ENCODE assay signal across 9 mouse cellular contexts in the genomic region with DNA sequence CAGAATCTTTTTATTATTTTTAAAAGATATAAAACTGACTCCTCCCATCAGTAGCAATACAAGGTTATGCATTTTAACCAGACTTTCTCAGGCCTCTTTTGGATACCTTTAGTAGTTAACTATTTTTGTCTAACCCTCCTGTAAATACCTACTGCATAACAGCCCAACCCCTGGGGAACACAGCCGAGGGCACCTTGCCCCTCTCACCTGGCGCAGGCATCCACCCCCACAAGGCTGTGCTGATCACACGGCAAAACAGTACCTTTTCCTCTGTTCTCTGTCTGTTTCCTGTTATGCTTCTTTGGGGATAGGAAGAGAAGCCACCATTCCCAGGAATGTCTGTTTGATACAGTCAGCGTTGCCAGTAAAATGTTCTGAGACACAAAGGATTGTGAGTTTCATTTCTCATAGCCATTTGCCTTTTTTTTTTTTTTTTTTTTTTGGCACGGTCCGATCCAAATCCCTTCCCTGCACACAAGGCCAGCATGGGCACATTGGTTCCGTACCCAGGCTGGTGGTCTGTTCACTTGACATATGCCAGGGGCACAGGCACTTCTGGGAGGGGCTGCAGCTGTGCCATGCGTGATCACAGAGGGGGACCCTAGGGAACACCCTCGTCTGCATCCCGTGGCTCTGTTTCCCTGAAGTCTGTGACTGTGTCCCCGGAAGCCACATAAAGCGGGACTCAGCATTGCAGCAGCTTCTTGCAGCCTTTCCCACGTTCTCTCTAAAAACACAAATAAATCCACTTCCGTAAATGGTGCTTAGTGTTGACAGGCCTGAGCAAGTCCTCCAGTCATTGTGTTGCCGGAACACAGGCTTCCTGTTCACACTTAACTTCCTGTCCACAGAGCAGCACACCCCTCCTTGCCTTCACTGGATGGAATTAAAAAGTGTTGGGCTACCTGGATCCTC. TPM values are rescaled to one million over a fixed set of nuclear protein-coding genes. Genes with fewer than 3 reads are reported as not detected.
A peak's percentile ranks its signal among the peaks of the same experiment; 100 is the strongest.
DNase-seq lines count a peak whose midpoint lies in the region; ATAC-seq and TF ChIP-seq lines count a peak whose summit lies in the region.
"Had no signal": no experiment of that assay in that cellular context is flagged by ENCODE, and none has a peak within 500 bp of the region (broad histone marks: within the 10 kb centered on the region; RNA-seq: fewer than 3 reads in every experiment).

No protein-coding gene starts in this region.

- TF ChIP-seq EP300 in heart, postnatal 0 days (IDR thresholded peaks at IDR 0.05; ENCODE audit: low read depth) = no peak

- peak overlapping the region; percentile 27; the same call in 1 of the 2 replicates for H3K9ac ChIP-seq in heart, postnatal 0 days (replicated peaks; ENCODE audit: low read depth, low read length)
- 0 out of 2 replicates have a peak overlapping the region, but pooled peaks have one; percentile 3 for H3K9ac ChIP-seq in lung, embryonic 15.5 days
- H3K9ac ChIP-seq in forebrain, embryonic 11.5 days (ENCODE audit: low read length) = no peak overlapping the region

- peaks cover 38% of the 10 kb centered on the region for H3K36me3 ChIP-seq in heart, postnatal 0 days (replicated peaks; ENCODE audit: control insufficient read depth, insufficient read depth, low read length)
- peaks cover 55% of the 10 kb centered on the region for H3K36me3 ChIP-seq in lung, embryonic 15.5 days
- peaks cover 4% of the 10 kb centered on the region; the same call in 1 of the 2 replicates for H3K36me3 ChIP-seq in forebrain, embryonic 11.5 days (ENCODE audit: control insufficient read depth, insufficient read depth, low read length)

- H3K4me1 ChIP-seq in heart, postnatal 0 days (ENCODE audit: control insufficient read depth, insufficient read depth) = peaks cover 22% of the 10 kb centered on the region
- H3K4me1 ChIP-seq in lung, embryonic 15.5 days = 0 out of 2 replicates have a peak, but pooled peaks cover 3% of the 10 kb centered on the region
- H3K4me1 ChIP-seq in forebrain, embryonic 11.5 days (replicated peaks; ENCODE audit: control insufficient read depth, insufficient read depth, low read length) = no peaks in the 10 kb centered on the region; the same call in 1 of the 2 replicates

- ATAC-seq in heart, postnatal 0 days (ENCODE audit: insufficient read depth, low read depth) = peak; percentile 44; the same call in 1 of the 2 replicates
- ATAC-seq in lung, embryonic 15.5 days (ENCODE audit: borderline replicate concordance, extremely low read depth, low FRiP score, low TSS enrichment) = no peak
- ATAC-seq in forebrain, embryonic 11.5 days (replicated peaks; ENCODE audit: low FRiP score) = no peak

- H3K4me2 ChIP-seq in heart, postnatal 0 days (ENCODE audit: low read depth, low read length) = peak overlapping the region; percentile 30
- H3K4me2 ChIP-seq in lung, embryonic 15.5 days = peak overlapping the region; percentile 7; the same call in 1 of the 2 replicates
- H3K4me2 ChIP-seq in forebrain, embryonic 11.5 days (ENCODE audit: low read depth, low read length, severe bottlenecking) = no peak overlapping the region

- H3K27ac ChIP-seq in heart, postnatal 0 days (ENCODE audit: low read depth) = peak overlapping the region; percentile 84
- peak overlapping the region; percentile 69 for H3K27ac ChIP-seq in lung, embryonic 15.5 days
- no peak overlapping the region for H3K27ac ChIP-seq in forebrain, embryonic 11.5 days (ENCODE audit: low read depth, low read length)

- no peaks in the 10 kb centered on the region for H3K27me3 ChIP-seq in heart, postnatal 0 days (ENCODE audit: control insufficient read depth, insufficient read depth, low read length)
- H3K27me3 ChIP-seq in lung, embryonic 15.5 days = no peaks in the 10 kb centered on the region
- no peaks in the 10 kb centered on the region for H3K27me3 ChIP-seq in forebrain, embryonic 11.5 days (ENCODE audit: control insufficient read depth, insufficient read depth, low read length)

- WGBS in heart, postnatal 0 days = 53% methylated on average over 15 of the region's 15 CpGs
- 66% methylated on average over 15 of the region's 15 CpGs for WGBS in lung, embryonic 15.5 days
- WGBS in forebrain, embryonic 11.5 days = 82% methylated on average over 15 of the region's 15 CpGs

- no peak for TF ChIP-seq CTCF in heart, postnatal 0 days (IDR thresholded peaks at IDR 0.05; ENCODE audit: low read depth)

- H3K4me3 ChIP-seq in heart, postnatal 0 days (ENCODE audit: low read depth, low read length) = no peak overlapping the region
- no peak overlapping the region for H3K4me3 ChIP-seq in lung, embryonic 15.5 days
- H3K4me3 ChIP-seq in forebrain, embryonic 11.5 days (ENCODE audit: low read depth, low read length) = no peak overlapping the region

- peak; percentile 7 for DNase-seq in gastrocnemius, adult 18-20 months (ENCODE audit: low spot score)
- DNase-seq in gastrocnemius, postnatal 25 days = no peak
- DNase-seq in CD4-positive, CD25-positive, alpha-beta regulatory T cell, adult 2 months (ENCODE audit: low read depth, low spot score) = peak; percentile 73
- DNase-seq in heart, postnatal 0 days (ENCODE audit: low spot score) = peak; percentile 72
- DNase-seq in ovary, postnatal 36 days (ENCODE audit: low spot score) = no peak
- no peak for DNase-seq in gastrocnemius, postnatal 10 days
- DNase-seq in forebrain, embryonic 11.5 days (ENCODE audit: low spot score) = no peak

- H3K9me3 ChIP-seq in heart, postnatal 0 days (replicated peaks; ENCODE audit: control insufficient read depth, low read length) = no peaks in the 10 kb centered on the region
- H3K9me3 ChIP-seq in lung, embryonic 15.5 days = no peaks in the 10 kb centered on the region
- no peaks in the 10 kb centered on the region for H3K9me3 ChIP-seq in forebrain, embryonic 11.5 days (ENCODE audit: control insufficient read depth, low read length)

RNA-seq across cellular contexts. Expression of a gene that starts 17.6 kb away (rescaled TPM):
- 1 to 10 TPM; 3.4 to 4.0 TPM for total RNA-seq in gastrocnemius, adult 18-20 months (2021)
- 1 to 10 TPM; 5.6 to 7.0 TPM for total RNA-seq in gastrocnemius, postnatal 25 days (2021)
- total RNA-seq in heart, postnatal 0 days (2014; rRNA removed; ENCODE audit: low replicate concordance) = 31.3 and 49.2 TPM in 2 replicates
- 35.3 and 37.2 TPM in 2 replicates for polyA plus RNA-seq in heart, postnatal 0 days (2015; fragmentation: Nextera tagmentation; extraction: Ambion mirVana)
- polyA plus RNA-seq in lung, embryonic 15.5 days (2015; fragmentation: Nextera tagmentation; extraction: Ambion mirVana) = 76.5 and 76.8 TPM in 2 replicates
- 10 to 100 TPM; 18.2 to 18.9 TPM for total RNA-seq in gastrocnemius, postnatal 10 days (2021)
- 133 and 149 TPM in 2 replicates for polyA plus RNA-seq in forebrain, embryonic 11.5 days (2014; fragmentation: Nextera tagmentation; extraction: Ambion mirVana)

RNA-seq across cellular contexts. Expression of a gene that starts 30.4 kb away (rescaled TPM):
- 10 to 100 TPM; 13.3 to 16.2 TPM for total RNA-seq in gastrocnemius, adult 18-20 months (2021)
- total RNA-seq in gastrocnemius, postnatal 25 days (2021) = 10 to 100 TPM; 16.1 to 21.7 TPM
- total RNA-seq in heart, postnatal 0 days (2014; rRNA removed; ENCODE audit: low replicate concordance) = 37.7 and 53.3 TPM in 2 replicates
- 21.1 and 21.5 TPM in 2 replicates for polyA plus RNA-seq in heart, postnatal 0 days (2015; fragmentation: Nextera tagmentation; extraction: Ambion mirVana)
- 48.7 and 49.3 TPM in 2 replicates for polyA plus RNA-seq in lung, embryonic 15.5 days (2015; fragmentation: Nextera tagmentation; extraction: Ambion mirVana)
- total RNA-seq in gastrocnemius, postnatal 10 days (2021) = 10 to 100 TPM; 25.5 to 31.9 TPM
- polyA plus RNA-seq in forebrain, embryonic 11.5 days (2014; fragmentation: Nextera tagmentation; extraction: Ambion mirVana) = 39.3 and 41.5 TPM in 2 replicates

RNA-seq across cellular contexts. Expression of a gene that starts 31.2 kb away (rescaled TPM):
- total RNA-seq in gastrocnemius, adult 18-20 months (2021) = 10 to 100 TPM; 16.1 to 17.3 TPM
- 10 to 100 TPM; 21.7 to 22.1 TPM for total RNA-seq in gastrocnemius, postnatal 25 days (2021)
- total RNA-seq in heart, postnatal 0 days (2014; rRNA removed; ENCODE audit: low replicate concordance) = 42.8 and 43.8 TPM in 2 replicates
- polyA plus RNA-seq in heart, postnatal 0 days (2015; fragmentation: Nextera tagmentation; extraction: Ambion mirVana) = 19.7 and 23.8 TPM in 2 replicates
- 77.4 and 79.3 TPM in 2 replicates for polyA plus RNA-seq in lung, embryonic 15.5 days (2015; fragmentation: Nextera tagmentation; extraction: Ambion mirVana)
- total RNA-seq in gastrocnemius, postnatal 10 days (2021) = 10 to 100 TPM; 37.1 to 39.5 TPM
- polyA plus RNA-seq in forebrain, embryonic 11.5 days (2014; fragmentation: Nextera tagmentation; extraction: Ambion mirVana) = 61.8 and 71.8 TPM in 2 replicates

RNA-seq across cellular contexts. Expression of a gene that starts 47.8 kb away (rescaled TPM):
- total RNA-seq in gastrocnemius, adult 18-20 months (2021) = not detected
- total RNA-seq in gastrocnemius, postnatal 25 days (2021) = not detected
- not detected in 2 replicates for total RNA-seq in heart, postnatal 0 days (2014; rRNA removed; ENCODE audit: low replicate concordance)
- not detected in 2 replicates for polyA plus RNA-seq in heart, postnatal 0 days (2015; fragmentation: Nextera tagmentation; extraction: Ambion mirVana)
- polyA plus RNA-seq in lung, embryonic 15.5 days (2015; fragmentation: Nextera tagmentation; extraction: Ambion mirVana) = not detected in 2 replicates
- total RNA-seq in gastrocnemius, postnatal 10 days (2021) = not detected
- not detected in 2 replicates for polyA plus RNA-seq in forebrain, embryonic 11.5 days (2014; fragmentation: Nextera tagmentation; extraction: Ambion mirVana)
- polyA plus RNA-seq: C2C12 had no signal

RNA-seq across cellular contexts. Expression of a gene that starts 52.8 kb away (rescaled TPM):
- total RNA-seq in gastrocnemius, adult 18-20 months (2021) = not detected
- not detected for total RNA-seq in gastrocnemius, postnatal 25 days (2021)
- total RNA-seq in heart, postnatal 0 days (2014; rRNA removed; ENCODE audit: low replicate concordance) = not detected in 2 replicates
- polyA plus RNA-seq in heart, postnatal 0 days (2015; fragmentation: Nextera tagmentation; extraction: Ambion mirVana) = not detected in 2 replicates
- not detected in 2 replicates for polyA plus RNA-seq in lung, embryonic 15.5 days (2015; fragmentation: Nextera tagmentation; extraction: Ambion mirVana)
- not detected for total RNA-seq in gastrocnemius, postnatal 10 days (2021)
- polyA plus RNA-seq in forebrain, embryonic 11.5 days (2014; fragmentation: Nextera tagmentation; extraction: Ambion mirVana) = 0.39 and 0.40 TPM in 2 replicates
- polyA plus RNA-seq: C2C12 had no signal

Comparison
In these comparisons a context has a peak if more than half of its experiments do, and no peak if none do; other contexts are left out.
1. DNase-seq: peak in gastrocnemius, adult 18-20 months (single experiment), CD4-positive, CD25-positive, alpha-beta regulatory T cell, adult 2 months (single experiment) and heart, postnatal 0 days (single experiment); none in gastrocnemius, postnatal 25 days (single experiment), ovary, postnatal 36 days (single experiment), gastrocnemius, postnatal 10 days (single experiment) and forebrain, embryonic 11.5 days (single experiment).